Mouse (Mus musculus): ENCODE measurements around the gene Gli3. TPM values are rescaled to one million over a fixed set of nuclear protein-coding genes. Genes with fewer than 3 reads are reported as not detected.
A peak's percentile ranks its signal among the peaks of the same experiment; 100 is the strongest.

Gli3 gene
- total RNA-seq (2014; rRNA removed) (4.2 and 6.4 TPM in 2 replicates), polyA plus RNA-seq (2015; fragmentation: Nextera tagmentation; extraction: Ambion mirVana) (2.0 and 3.4 TPM in 2 replicates)

- no peaks in the 10 kb centered on the region for H3K36me3 ChIP-seq (ENCODE audit: insufficient read depth)
- H3K4me2 ChIP-seq (ENCODE audit: low read depth): peak within 1 kb of the TSS; percentile 89
- TF ChIP-seq CTCF (IDR thresholded peaks at IDR 0.05; ENCODE audit: low read depth): no peak
- peak within 1 kb of the TSS; percentile 64 for H3K4me3 ChIP-seq (ENCODE audit: low read depth, low read length)
- peak; percentile 92 for ATAC-seq
- peak; percentile 62 for DNase-seq
- peak within 1 kb of the TSS; percentile 61 for H3K9ac ChIP-seq
- 0% methylated on average over 57 of the region's 76 CpGs for WGBS
- H3K9me3 ChIP-seq (ENCODE audit: low read length): no peaks in the 10 kb centered on the region
- H3K4me1 ChIP-seq (ENCODE audit: insufficient read depth): no peaks in the 10 kb centered on the region
- peaks cover 12% of the 10 kb centered on the region for H3K27me3 ChIP-seq (ENCODE audit: insufficient read depth, low read length)
- peak within 1 kb of the TSS; percentile 55 for H3K27ac ChIP-seq (ENCODE audit: low read depth, low read length)
Observed at GRCm38 (mm10) chr13:15462830-15463491, at the start of gene Gli3. Gene Gli3 (plus strand): TSS chr13:15463235.

DNA sequence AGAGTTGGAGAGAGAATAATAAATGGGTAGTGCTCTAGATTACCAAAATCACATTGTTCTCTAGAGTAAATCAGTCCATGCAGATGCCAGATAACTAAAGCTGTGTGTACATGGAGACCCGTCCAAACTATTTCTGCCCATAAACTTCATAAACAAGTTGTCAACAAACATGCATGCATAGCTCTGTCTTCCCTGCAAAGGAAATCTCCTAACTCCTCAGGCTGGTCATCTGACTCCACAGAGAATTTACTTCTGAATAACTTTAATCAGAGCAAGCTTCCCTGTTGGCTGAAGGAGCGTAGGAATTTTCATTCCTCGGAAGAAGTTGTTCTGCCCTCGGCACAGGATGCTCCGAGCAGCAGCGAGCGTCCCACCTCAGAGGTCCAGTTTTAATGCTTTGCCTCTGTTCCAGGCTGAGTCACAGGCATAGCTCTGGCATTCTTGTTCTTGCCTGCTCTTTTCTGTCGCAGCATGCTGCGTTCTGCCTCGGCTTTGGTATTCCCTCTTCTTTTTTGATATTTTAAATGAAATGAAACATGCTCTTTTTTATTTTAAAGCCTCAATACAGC, 41.8 kb upstream of the Gli3 start:
- Histone ChIP-seq H3K36me3 (ENCODE audit: insufficient read depth) (no peaks in the 10 kb centered on the region), H3K4me2 (ENCODE audit: low read depth) (no peak overlapping the region), H3K9ac (no peak overlapping the region), H3K4me1 (ENCODE audit: insufficient read depth) (no peaks in the 10 kb centered on the region), H3K27ac (ENCODE audit: low read depth, low read length) (no peak overlapping the region), H3K27me3 (ENCODE audit: insufficient read depth, low read length) (no peaks in the 10 kb centered on the region), H3K9me3 (ENCODE audit: low read length) (no peaks in the 10 kb centered on the region), H3K4me3 (ENCODE audit: low read depth, low read length) (no peak overlapping the region)
- ATAC-seq (no peak), DNase-seq (no peak)
- TF ChIP-seq CTCF (IDR thresholded peaks at IDR 0.05; ENCODE audit: low read depth): no peak
- WGBS: 57% methylated on average over 10 of the region's 10 CpGs

GRCm38 (mm10) chr13:15442002-15442401, 21.0 kb upstream of the Gli3 start:
- Histone ChIP-seq H3K4me3 (ENCODE audit: low read depth, low read length) (no peak overlapping the region), H3K9me3 (ENCODE audit: low read length) (no peaks in the 10 kb centered on the region), H3K27ac (ENCODE audit: low read depth, low read length) (no peak overlapping the region), H3K9ac (no peak overlapping the region), H3K36me3 (ENCODE audit: insufficient read depth) (no peaks in the 10 kb centered on the region), H3K4me2 (ENCODE audit: low read depth) (no peak overlapping the region), H3K4me1 (ENCODE audit: insufficient read depth) (no peaks in the 10 kb centered on the region), H3K27me3 (ENCODE audit: insufficient read depth, low read length) (no peaks in the 10 kb centered on the region)
- DNase-seq (no peak), ATAC-seq (no peak)
- 74% methylated on average over 4 of the region's 4 CpGs for WGBS
- no peak for TF ChIP-seq CTCF (IDR thresholded peaks at IDR 0.05; ENCODE audit: low read depth)

GRCm38 (mm10) chr13:15444312-15444711, 18.7 kb upstream of the Gli3 start:
- Histone ChIP-seq H3K4me3 (ENCODE audit: low read depth, low read length) (no peak overlapping the region), H3K27ac (ENCODE audit: low read depth, low read length) (no peak overlapping the region), H3K4me2 (ENCODE audit: low read depth) (no peak overlapping the region), H3K9me3 (ENCODE audit: low read length) (no peaks in the 10 kb centered on the region), H3K9ac (no peak overlapping the region), H3K4me1 (ENCODE audit: insufficient read depth) (no peaks in the 10 kb centered on the region), H3K36me3 (ENCODE audit: insufficient read depth) (no peaks in the 10 kb centered on the region), H3K27me3 (ENCODE audit: insufficient read depth, low read length) (no peaks in the 10 kb centered on the region)
- ATAC-seq (no peak), DNase-seq (no peak)
- TF ChIP-seq CTCF (IDR thresholded peaks at IDR 0.05; ENCODE audit: low read depth): no peak
- 55% methylated on average over 4 of the region's 4 CpGs for WGBS

DNA sequence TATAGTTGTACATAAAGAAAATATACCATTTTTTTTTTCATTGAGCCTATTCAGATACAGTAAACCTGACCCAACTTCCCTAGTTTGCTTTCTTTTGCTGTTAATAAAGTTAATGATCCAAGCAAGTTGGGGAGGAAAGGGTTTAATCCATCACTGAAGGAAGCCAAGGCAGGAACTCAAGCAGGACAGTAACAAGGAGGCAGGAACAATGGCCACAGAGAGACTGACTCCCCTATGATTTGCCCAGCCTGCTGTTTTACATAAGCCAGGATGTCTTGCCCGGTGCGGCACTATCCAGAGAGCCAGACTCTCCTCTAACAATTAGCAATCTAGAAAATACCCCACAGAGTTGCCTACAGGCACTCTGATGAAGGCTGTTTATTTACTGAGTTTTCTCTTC, 17.4 kb upstream of the Gli3 start:
- 42% methylated on average over 2 of the region's 2 CpGs for WGBS
- Histone ChIP-seq H3K9me3 (ENCODE audit: low read length) (no peaks in the 10 kb centered on the region), H3K27ac (ENCODE audit: low read depth, low read length) (no peak overlapping the region), H3K9ac (no peak overlapping the region), H3K27me3 (ENCODE audit: insufficient read depth, low read length) (no peaks in the 10 kb centered on the region), H3K4me1 (ENCODE audit: insufficient read depth) (no peaks in the 10 kb centered on the region), H3K36me3 (ENCODE audit: insufficient read depth) (no peaks in the 10 kb centered on the region), H3K4me3 (ENCODE audit: low read depth, low read length) (no peak overlapping the region), H3K4me2 (ENCODE audit: low read depth) (no peak overlapping the region)
- no peak for TF ChIP-seq CTCF (IDR thresholded peaks at IDR 0.05; ENCODE audit: low read depth)
- ATAC-seq (no peak), DNase-seq (no peak)

DNA sequence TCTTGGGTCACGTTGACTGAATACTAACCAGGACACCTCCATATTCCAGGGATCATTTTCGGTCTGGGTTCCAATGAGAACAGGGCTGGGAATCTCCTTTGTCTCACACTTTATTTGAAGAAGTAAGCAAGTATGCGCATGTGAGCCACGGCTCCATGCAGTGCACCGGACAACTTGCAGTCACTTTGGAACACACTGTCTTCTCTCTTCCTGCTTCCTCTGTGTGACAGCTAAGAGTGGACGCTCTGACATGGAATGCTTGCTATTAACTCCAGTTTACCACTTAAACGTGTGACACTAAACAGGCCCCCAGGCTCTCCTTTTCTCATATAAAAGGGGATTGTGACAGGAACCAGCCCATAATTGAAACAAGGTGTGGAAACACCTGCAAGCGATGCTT, 17.0 kb upstream of the Gli3 start:
- 89% methylated on average over 8 of the region's 8 CpGs for WGBS
- TF ChIP-seq CTCF (IDR thresholded peaks at IDR 0.05; ENCODE audit: low read depth): no peak

DNA sequence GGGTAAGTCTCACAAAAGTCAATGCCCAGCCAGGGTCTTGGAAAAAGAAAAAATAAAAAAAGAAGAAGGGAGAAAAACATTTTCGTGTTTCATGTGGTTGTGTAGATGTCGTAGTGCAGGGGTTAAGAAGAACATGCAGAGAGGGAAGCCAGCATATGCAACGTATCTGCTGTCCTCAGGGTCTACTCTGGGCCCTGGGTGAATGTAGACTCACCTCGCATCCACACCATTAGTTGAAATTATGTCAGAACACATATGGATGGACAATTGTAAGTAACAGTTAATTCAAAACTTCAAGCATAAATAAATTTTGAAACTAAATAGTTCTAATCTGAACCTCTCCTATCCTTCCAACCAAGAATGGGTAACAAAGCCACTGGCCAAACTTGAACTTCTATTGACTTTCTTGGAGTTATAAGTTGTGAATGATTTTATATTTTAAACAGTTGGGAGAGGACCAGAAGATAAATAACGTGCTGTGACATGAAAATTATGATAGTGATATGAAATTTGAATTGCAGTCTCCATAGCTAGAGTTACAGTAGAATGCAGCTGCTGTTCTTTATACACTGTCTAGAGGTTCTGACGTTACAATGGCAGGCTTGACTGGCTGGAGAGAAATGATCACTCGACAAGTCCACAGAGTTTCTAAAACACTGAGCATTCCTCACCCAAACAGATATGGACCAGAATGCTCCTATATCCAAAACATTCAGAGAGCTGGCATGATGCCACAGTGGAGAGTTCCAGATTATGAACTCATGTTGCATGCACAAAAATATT, 16.1 kb upstream of the Gli3 start:
- Histone ChIP-seq H3K36me3 (ENCODE audit: insufficient read depth) (no peaks in the 10 kb centered on the region), H3K4me2 (ENCODE audit: low read depth) (no peak overlapping the region), H3K9ac (no peak overlapping the region), H3K9me3 (ENCODE audit: low read length) (no peaks in the 10 kb centered on the region), H3K27ac (ENCODE audit: low read depth, low read length) (no peak overlapping the region), H3K4me1 (ENCODE audit: insufficient read depth) (no peaks in the 10 kb centered on the region), H3K27me3 (ENCODE audit: insufficient read depth, low read length) (no peaks in the 10 kb centered on the region), H3K4me3 (ENCODE audit: low read depth, low read length) (no peak overlapping the region)
- WGBS: 86% methylated on average over 7 of the region's 7 CpGs
- TF ChIP-seq CTCF (IDR thresholded peaks at IDR 0.05; ENCODE audit: low read depth): no peak
- DNase-seq (no peak), ATAC-seq (no peak)

More for the DNA sequence above, 17.0 kb upstream of the Gli3 start:
- Histone ChIP-seq H3K27ac (ENCODE audit: low read depth, low read length) (no peak overlapping the region), H3K4me2 (ENCODE audit: low read depth) (no peak overlapping the region), H3K27me3 (ENCODE audit: insufficient read depth, low read length) (no peaks in the 10 kb centered on the region), H3K36me3 (ENCODE audit: insufficient read depth) (no peaks in the 10 kb centered on the region), H3K9me3 (ENCODE audit: low read length) (no peaks in the 10 kb centered on the region), H3K9ac (no peak overlapping the region), H3K4me1 (ENCODE audit: insufficient read depth) (no peaks in the 10 kb centered on the region), H3K4me3 (ENCODE audit: low read depth, low read length) (no peak overlapping the region)
- ATAC-seq (no peak), DNase-seq (no peak)

All from forebrain, postnatal 0 days (tissue).